Mouse (Mus musculus): ENCODE results near the gene Phex.

Phex gene

DNA sequence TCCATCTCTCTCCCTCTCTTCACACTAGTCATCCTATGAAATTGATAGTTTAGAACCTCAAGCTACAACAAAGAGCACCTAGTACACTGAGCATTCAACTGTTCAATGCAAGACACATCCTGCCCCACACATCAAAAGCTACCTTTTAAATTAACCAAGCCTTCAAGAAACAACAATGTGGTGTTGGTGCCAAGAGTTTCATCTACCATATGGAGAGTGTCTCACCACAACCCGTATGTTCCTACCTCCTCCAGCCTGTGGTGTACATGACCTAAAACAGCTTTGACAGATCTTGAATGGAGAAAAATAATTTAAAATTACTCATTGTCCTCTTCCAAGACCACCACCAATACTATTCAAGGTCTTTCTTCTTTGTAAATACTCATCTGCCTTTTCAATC, 106.9 kb downstream of the Phex start:
- no peak for DNase-seq (ENCODE audit: low read depth, low spot score)

DNA sequence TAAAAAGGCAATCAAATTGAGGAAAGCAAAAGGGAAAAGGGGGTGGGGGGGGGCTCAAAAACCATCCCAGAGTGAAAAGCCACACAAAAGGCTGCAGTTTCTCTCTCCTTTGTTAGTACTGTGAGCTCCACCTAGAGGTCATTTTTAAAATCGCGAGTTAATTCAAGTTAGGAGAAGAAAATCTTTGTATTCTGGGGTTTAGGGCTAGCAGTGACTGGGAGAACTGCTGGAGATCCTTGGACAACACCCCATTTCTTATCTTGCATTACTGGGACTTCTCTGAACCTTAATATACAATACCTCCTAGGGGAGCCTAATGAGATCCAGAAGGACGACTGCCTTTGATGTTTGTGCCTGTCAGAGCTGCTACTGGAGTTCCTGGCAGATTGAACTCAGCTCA, 107.7 kb downstream of the Phex start:
- peak; percentile 34 for DNase-seq (ENCODE audit: low read depth, low spot score)

DNA sequence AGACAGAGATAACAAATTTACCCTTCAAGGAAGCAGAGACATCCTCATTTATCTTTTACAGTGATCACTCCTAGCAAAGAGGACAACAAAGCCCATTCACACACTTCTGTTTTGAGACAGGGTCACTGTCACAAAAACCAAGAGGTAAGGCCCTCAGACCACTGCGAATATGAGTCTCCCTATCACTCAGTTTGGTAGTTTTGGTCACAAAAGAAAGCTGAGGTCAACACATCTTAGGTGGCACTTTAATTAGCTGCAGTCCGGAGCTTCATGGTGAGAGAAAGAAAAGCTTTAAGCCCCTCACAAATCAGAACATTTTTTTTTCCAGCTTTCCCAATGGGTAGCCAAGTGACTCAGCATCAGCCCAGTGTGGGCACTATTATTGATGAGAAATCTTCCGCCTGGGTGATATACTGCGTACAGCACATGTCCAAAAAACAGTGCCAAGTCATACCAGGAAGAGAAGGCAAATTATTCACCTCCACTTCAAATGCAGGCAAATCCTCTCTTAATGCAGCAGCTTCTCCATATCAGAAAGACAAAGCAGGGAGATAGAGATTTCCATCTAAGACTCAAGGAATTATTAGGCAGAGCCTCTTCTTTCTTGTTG, 108.2 kb downstream of the Phex start:
- no peak for DNase-seq (ENCODE audit: low read depth, low spot score)

DNA sequence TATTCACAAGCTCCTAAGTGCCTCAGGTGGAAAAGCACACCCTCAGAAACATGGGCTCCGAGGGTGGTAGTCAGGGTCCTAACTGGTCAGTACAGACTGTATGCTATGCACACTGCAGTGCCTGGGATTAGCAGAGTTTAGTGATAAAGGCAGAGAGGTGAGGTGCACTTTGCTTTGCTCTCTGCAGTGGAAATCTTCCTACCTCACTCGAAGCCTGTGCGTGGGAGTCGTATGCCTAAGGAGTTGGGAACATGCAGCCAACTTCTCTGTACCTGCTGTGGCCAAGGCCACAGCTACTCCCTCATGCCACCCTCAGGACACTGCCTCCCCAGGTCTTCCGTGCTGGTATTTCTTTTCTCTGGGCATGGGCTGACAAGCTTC, 109.3 kb downstream of the Phex start:
- no peak for DNase-seq (ENCODE audit: low read depth, low spot score)

DNA sequence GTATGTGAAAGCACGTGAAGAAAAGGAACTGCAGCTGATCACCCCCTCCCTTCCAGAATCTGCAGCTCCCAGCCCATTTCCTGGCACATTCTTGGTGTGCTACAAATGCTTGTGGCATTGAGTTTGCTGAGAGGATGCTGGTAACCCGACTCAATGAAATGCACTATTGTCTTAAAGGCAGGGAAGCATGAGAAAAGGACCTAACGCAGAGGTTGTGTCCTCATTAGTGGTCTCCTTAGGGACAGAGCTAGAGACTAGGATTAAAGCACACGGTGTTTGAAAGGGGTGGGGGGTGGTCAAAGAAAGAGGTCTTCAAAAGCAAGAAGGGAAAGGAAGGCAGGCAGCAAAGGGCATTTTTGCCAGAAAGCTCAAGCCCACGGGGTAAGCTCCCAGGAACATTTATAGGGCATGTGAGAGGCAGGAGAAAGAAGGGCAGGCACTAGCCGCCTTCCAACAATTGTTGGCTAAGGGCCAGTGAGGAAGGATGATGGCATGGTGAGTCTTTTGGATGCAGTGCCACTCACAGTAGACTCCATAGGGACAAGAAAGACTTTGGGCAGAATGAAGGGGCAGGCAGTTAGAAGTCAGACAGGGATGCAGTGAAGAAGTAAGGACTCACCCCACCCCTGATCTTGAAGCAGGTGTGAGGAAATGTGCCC, 109.8 kb downstream of the Phex start:
- no peak for DNase-seq (ENCODE audit: low read depth, low spot score)

DNA sequence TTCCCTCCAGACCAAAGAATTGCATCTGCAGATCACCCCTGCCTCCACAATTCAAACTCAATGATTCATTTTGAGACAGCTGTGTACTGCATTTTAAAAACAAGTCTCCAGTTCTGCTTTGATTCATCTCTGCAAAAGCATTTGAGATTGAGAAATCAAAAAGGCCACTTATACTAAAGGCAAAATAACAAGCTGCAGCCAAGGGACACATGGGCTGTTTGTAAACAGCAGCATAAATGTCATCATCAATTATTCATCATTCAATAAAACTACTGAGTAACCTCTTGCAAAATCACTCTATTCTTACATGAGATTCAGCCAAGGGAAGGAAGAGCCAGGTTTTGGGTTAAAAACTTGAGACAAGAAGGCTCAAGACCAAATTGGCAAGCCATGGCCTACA, 122.7 kb downstream of the Phex start:
- no peak for DNase-seq (ENCODE audit: low read depth, low spot score)

DNA sequence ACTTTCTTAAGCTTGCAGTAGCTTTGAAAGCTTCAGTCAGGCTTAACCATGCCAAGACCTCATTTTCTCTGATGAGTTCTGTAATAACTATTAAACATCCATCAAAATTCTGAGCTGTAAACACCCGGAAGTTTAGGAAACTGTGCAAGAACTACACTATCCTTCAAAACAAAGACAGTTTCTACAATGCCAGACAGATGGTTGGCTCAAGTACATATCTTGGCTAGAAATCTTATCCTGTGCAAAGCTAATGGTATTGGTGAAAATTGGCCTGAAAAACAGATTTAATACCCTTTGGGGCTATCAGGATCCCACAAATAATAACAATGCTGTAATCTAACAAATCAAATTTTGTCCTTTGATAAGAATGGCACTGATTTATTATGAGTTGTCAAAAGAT, 138.5 kb downstream of the Phex start:
- DNase-seq (ENCODE audit: low read depth, low spot score) = no peak

DNA sequence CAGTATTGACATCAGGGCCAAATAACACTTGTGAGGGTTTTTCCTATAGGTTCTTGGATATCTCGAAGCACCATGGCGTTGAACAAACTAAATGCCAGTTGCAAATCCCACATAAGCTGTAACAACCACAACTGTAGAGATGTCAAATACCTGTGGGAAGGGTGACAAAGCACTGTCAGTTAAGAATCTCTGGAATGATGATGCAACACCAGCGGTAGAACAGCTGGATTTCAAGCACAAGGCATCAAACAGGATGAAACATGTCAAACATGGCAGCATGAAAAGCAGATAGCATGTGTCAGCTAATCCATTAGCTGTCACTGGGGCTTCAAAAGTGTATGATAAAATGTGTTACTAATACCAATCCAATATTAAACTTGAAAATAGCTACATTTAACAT, 141.8 kb downstream of the Phex start:
- DNase-seq (ENCODE audit: low read depth, low spot score) = no peak

DNA sequence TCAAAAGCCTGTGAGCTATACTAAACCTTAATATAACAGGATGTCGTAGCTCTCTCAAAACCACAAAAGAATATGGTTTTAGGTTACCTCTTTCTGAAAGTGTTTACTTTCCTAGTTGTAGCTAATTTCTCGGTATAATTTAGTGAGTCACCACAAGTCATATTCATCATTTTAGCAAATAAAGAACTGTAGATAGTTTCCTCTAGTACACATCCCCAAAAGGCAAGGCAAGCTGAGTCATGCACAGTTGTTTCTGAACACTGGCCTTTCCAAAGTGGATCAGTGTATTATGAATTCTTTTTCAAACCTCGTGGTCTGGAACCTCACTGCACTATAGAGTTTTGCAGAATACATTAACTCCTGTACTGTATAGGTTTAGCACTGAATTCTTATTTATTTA, 143.5 kb downstream of the Phex start:
- no peak for DNase-seq (ENCODE audit: low read depth, low spot score)

DNA sequence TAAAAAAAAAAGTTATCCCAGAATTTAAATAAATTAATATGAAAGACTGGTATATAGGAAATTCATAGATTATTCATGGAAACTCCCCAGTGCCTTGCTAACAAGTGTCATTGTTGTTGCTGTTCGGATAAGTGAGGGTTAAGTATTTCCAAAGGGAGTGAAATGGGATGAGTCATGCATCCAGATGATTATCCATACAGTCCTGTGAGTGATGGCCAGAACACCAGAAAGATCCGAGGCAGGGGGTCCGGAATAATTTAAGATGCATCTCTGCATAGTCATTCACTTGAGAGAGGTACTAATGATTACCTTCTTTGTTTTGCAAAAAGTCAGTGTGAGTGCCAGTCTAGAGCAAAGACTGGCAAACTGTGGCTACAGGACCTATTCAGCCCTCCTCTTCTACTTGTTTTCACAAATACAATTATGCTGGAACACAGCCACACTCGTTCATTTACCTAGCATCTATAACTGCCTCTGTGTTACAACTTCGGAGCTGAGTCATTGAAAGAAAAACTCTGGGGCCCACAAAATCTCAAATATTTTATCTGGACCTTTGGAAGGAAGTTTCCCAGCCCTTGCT, 145.3 kb downstream of the Phex start:
- no peak for DNase-seq (ENCODE audit: low read depth, low spot score)

DNA sequence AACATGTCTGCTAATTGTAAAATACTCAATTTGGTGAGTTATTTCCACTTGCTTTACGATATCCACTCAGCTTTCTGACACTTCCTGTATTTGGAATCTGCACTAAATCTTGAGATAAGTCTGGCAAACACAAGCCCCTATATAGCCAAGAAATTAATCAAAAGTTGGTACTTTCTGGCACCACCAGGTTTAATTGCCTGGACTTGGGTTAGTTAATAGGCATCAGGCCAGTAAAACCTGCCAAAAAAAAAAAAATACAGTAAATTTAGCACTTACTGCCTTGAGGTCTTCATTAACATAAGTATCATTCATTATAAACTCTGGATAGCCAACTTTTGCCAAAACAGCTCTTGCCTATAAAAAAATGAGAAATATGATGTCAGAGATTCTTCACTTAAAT, 147.0 kb downstream of the Phex start:
- no peak for DNase-seq (ENCODE audit: low read depth, low spot score)

DNA sequence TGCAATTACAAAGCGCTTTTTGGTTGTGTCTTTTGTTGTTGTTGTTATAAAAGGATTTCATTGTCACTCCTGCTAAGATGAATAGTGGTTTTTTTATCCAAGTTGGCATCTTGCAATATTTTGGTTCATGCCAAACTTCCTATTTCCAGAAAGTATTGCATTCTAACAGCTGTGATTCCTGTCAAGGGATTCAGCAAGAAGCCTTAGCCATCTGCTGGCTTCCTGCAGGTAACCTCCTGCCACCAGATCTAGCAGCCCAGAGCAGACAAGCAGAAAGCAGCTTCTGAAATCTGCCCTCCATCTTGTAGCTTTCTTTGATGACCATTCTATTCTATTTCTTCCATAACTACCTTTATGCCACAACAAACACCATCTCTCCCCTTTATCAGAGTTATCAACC, 212.4 kb downstream of the Phex start:
- DNase-seq (ENCODE audit: low read depth, low spot score) = no peak

DNA sequence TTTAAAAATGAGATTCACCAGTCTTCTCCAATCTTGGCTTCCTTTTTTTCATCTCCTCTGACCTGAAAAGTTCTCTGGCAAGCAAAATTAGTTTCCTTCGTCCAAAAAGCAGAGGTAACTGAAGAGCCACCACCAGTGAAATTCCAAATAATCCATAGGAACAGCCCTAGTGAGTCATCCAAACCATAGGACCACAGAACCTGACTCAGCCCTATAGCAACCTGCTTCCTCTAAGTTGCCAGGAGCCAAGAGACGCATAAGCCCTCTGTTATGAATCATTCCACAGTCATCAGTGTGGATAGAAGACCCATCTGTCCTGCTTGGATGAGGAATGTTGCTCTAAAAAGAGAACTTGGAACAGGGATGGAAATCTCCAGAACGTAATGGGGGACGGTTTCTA, 230.9 kb downstream of the Phex start:
- DNase-seq (ENCODE audit: low read depth, low spot score) = no peak

DNA sequence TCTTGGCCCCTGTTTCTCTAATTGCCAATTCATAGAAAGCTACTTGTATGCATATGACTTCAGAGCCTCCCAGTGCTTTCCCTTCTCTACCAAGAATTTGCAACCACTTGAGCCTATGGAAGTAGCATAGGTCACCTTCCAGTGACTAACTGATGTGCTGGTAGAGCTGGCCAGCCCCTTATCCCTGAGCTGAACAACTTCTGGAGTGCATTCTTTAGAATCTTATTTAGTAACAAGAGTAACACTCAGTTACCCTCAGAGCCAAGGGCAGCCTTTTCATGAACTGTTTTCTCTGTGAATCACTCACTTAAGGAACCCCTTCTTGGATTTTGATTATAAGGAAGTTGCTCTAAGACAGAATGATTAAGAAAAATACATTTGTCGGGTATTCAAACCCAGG, 234.3 kb downstream of the Phex start:
- no peak for DNase-seq (ENCODE audit: low read depth, low spot score)

DNA sequence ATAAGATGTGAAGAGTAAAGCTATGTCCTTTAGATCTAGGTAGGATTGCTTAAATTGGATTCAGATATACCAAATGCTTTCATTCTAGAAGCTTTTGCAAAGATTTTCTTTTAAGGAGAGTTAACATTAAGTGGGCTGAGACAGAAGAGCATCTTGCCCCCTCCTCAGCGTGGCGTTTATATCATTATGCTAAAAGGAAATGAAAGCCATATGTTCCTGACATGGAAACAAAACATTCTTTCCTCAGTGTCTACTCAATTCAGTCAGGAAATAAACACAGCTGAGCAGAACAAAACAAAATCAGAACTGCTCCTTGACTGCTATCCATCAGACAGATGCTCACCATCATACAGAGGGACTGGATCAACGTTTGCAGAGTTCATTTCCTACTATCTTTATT, 251.0 kb downstream of the Phex start:
- DNase-seq (ENCODE audit: low read depth, low spot score) = no peak

DNA sequence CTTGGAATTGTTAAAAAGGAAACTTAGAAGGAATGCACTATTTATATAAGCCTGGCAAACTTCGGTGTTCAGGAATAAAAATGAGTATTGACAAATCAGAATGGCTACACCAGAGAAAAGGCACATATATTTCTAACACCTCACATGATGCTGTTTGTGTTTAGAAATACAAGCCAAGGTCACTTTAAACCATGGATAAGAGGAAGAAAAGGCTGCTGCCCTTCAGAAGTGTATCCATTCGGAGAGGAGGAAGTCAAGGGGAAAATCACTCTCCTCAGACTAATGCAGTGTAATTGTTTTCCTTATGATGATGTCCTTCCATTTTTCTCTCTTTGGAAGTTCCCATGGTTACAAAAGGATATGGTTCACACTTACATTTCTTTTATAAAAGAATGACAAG, 251.7 kb downstream of the Phex start:
- DNase-seq (ENCODE audit: low read depth, low spot score) = no peak

DNA sequence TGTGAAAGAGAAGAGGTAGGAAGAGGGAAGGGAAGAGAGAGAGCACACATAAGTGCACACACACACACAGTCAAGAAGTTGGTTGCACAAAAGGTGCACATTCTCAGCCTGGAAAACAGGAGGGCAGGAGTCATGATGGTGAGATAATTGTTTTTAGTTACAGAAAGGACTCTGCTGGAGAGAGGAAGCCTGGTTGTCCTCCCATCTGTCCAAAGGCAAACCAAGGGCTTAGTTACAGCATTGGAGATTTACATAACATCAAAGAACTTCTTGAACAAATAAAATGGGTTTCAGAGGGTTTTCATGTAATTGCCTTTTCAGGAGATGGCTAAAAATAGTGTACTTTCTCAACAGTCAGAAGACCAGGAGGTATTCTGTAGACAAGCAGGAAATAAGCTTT, 270.4 kb downstream of the Phex start:
- DNase-seq (ENCODE audit: low read depth, low spot score) = no peak

DNA sequence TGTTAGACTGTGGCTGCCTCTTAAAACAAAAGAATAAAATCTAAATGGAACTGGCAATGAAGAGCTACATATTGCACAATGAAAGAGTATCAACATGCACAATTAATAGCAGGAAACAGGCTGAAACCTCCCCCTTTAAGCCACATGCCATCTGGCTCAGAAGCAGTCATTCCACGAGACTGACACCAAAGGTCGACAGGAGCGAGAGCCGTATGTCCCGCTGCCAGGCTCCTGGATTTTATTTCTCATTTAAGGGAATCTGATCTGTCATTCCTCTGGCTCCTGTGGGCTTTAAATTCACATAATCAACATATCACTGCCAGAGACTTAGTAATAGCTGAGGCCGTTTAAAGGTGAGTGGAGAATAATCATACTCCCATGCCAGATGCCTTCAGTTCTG, 275.5 kb downstream of the Phex start:
- DNase-seq (ENCODE audit: low read depth, low spot score) = no peak

Data from embryo, embryonic 11.5 days (tissue).